Mouse (Mus musculus) urinary bladder, adult 18-20 months (tissue): ENCODE results near the gene Wfdc1.

Experiments used
- DNase-seq, 2 experiments: peaks; one replicate each; pipeline ENCODE4 v3.0.0; 2022; ENCODE audit warnings: low spot score in 2 of 2, mixed read lengths in 2 of 2

Wfdc1 gene

DNA sequence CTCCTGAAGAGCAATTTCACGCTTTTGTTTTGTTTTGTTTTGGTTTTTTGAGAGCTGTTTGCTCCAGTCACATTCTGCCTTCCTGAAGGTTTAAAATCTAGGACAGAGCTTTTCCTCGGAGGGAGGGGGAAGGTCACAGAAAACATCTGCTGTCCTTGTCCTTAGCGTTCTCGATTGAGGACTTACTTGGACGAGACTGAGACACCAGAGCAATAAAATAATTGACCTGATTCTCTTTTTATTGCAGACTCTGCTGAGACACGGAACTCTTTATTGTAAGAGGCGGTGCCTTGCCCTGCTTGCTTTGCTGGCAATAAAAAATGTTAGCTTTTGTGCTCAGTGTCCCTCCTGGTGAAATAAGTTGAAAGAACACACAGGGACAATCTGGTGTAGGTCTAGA lies 26.4 kb upstream of the Wfdc1 start:
- DNase-seq = no peak

DNA sequence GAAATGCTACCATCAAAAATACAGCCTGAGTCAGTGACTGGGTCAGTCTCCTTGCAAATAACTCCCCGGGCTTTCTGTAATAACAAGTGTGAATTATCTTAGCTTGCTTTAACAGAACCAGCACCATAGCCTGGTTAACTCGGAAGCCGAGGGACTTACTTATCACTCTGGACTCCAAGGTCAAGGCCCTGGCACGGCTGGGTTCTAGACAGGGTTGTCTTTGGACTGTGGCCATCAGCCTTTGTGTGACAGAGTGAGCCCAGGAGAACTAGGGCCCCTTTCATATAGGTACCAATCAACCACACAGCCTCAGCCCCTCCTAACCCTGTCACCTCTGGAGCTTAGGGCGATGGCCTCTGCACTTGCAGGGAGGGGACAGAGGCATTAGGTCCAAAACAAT lies 25.1 kb upstream of the Wfdc1 start:
- no peak for DNase-seq

DNA sequence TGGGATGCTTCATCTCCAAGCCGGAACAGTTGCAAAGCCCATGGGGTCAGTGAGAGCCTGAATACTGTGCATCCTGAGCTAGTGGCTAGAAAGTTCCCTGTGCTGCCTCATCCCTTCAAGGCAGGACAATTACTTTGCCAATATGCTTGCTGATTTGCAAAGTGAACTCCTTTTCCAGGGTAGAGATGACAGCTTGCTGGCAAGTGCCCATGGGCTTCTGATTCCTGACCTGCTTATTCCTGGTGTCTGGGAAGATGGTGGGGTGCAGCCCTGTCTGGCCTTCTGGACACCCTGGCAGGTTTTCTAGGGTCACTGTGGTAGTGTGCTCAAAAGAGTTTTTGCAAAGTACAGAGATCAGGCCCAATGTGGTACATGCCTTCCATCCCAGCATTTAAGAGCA lies 23.2 kb upstream of the Wfdc1 start:
- DNase-seq = no peak

DNA sequence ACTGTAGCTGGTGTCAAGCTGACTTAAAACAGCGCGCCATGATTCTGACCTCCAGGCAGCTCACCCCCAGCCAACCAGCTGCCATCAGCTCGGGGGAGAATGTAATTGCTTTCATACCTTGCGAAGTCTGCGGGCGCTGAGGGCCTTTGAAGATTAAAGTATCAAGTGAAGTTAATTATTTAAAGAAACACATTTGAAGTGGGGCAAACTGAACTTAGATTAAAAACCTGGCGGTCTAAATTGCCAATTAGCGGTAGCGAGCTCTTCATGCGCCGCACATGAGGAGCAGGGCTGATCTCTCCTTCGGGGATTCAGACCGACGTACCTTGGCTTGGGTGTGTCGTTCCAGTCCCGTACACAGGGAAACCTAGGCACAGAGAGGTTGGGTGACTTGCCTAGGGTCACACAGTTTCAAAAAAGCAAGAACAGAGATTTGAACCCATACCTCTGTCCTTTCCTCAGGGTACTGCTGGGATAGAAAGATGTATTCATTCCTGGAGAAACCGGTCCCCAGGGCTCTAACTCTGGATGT lies 21.7 kb upstream of the Wfdc1 start:
- no peak for DNase-seq

DNA sequence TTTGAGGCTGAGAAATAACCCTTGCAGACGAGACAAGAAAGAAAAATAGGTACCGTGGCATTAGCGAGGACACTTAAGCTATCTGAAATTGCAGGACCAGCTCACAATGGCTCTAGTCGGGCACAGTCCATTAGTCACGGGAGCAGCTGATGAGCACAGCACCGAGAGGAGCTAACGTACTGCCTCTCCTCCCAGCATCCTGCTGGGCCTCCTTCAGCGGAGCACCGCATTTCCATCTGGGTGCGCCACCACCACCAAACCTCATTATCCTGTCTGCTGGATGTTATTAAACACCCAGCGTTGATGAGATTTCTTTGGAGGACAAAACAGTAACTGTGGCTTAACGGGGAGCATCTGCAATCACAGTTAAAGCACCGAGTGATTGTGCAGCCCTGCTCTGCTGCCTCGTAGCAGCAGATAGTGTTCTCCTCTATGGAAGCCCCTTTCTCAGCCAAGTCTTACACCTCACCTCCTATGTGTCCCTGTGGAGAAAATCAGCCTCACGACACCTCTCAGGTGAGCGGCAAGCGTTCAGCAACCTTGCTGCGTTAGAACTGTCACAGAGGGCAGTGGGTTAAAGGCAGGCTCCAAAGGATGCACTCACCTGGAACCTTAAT lies 21.1 kb upstream of the Wfdc1 start:
- no peak for DNase-seq

DNA sequence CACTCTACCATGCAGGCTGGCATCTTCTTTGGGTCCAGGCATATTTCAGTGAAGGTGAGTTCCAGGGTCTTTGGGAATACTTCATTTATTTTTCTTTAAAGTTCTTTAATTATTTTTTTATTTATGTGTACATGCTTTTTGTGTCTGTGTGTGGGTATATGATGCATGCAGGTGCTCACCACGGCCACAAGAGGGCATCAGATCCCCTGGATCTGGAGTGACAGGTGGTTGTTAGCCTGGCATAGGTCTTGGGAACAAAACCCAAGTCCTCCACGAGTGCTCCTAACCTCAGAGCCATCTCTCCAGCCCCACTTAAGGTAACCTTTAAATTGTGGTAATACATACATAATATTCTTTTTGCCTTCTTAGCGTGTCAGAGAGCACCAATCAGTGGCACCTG lies 20.0 kb upstream of the Wfdc1 start:
- no peak for DNase-seq

DNA sequence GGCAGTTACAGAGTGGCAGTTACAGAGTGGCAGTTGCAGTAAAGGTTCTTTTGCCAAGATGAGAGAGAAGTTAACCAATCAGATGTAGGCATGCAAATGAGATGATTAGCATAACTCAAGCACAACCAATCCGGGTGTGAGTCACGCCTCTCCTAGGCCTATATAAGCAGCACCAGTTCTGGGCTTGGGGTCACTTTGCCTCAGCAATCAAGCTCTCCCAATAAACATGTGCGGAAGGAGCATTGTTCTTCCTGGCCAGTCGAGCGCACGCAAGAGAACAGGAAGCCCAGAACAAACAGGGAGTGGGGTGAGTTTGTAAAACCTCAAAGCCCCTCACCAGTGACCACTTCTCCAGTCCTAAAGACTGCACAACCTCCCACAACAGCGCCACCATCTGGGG lies 19.3 kb upstream of the Wfdc1 start:
- DNase-seq = no peak

DNA sequence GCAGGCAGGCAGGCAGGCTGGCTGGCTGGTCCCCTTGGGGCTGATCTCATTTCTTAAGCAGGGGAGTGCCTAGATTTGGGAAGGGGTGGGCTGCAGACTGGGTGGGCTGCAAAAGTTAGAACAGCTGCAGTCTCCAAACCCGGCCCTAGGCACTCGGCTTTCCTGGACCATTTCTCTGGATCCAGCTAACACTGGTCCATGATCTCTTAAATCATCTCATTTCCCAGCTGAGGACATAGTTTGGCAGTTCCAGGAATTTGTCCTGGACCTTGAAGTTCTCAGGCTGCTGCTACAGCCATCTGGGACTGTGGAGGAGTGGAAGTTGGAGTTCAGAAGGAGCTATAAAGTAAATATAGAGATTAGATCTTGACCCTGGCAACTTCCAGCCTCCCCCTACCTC lies 14.8 kb upstream of the Wfdc1 start:
- no peak for DNase-seq

DNA sequence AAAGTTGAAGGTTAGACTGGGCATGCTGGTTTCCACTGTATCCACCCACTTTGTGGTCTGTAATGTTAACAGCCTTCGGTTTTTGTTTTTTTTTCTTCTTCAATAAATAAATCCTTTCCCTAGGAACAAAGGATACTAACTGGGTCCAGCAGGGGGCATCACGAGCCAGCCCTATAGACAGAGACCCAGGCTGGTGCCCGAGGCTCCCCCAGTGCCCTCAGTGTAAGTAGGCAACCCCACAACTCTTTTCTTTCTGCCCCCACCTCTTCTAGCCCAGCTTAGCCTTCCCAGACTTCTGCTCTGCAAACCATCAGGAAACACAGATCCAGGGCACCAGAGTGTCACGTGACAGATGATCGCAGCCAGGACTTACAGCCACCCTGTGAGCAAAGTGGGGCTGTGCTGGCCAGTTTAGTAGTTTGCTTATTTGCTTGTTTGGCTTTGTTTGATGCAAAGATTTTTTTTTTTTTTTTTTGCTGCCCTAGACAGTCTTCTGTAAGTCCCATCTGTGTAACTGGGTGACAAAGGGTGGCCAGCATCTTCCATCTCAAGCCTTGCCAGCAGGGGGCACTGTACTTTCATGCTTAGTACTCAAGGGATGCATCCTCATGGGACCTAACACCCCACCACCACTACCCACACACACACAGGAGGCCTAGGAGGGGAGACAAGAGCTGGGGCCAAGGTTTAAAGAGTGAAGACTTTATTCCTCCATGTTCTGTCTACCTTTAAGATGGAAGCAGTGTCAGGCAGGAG lies 9.3 kb upstream of the Wfdc1 start:
- DNase-seq = no peak

DNA sequence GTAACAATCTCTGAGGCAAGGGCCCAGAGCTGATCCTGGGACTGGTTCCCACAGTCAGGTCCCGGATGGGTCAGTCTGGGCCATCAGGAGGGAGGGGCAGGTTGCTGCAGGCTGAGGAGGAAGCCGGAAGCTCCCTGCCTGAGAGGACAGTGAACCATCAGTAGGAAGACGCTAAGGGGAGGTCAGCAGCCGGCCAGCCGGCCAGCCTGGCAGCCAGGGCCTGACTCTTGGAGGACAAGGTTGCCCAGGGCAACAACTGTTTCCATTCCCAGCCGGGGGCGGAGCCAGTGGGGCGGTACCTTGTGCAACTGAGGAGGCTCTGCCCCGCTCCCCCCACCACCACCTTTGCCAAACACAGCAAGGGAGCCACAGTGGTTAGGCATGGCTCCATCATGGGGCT lies 5.1 kb upstream of the Wfdc1 start:
- DNase-seq = no peak

DNA sequence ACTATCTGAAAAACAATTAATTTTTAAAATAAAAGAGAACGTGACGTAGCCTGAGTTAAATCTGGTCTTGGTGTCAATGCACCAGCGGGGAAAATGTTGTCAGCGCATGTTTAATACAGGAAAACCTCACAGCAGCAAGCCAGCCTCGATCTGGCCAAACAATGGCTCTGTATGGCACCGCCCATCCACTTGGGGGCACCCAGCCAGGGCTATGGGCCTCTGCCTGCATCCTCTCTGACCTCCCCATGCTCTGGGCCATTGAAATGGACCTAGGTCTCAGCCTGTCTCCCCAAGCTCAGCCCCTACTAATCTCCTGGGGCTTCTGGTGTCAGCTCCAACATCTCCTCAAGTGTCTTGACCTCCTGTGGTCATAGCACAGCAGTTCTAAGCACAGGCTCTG lies 4.3 kb upstream of the Wfdc1 start:
- DNase-seq = no peak

DNA sequence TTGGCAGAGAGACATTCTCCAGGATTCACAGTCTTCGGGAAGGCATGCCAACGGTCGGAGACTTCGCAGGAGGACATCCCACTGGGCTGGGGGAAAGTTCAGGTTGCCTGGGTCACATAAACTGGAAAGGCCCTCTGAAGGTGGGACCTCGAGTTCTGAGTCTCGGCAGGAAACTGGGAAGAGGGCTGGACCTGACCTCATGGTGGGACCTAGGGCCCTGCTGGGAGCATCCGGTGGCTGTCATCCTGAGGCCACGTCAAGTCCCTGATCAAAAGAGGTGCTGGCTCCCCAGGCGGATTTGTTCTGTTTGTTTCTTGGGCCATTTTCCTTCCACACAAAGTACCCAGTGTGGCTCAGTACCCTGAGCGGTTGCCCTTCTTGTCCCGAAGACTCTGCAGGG lies 2.7 kb upstream of the Wfdc1 start:
- no peak for DNase-seq

DNA sequence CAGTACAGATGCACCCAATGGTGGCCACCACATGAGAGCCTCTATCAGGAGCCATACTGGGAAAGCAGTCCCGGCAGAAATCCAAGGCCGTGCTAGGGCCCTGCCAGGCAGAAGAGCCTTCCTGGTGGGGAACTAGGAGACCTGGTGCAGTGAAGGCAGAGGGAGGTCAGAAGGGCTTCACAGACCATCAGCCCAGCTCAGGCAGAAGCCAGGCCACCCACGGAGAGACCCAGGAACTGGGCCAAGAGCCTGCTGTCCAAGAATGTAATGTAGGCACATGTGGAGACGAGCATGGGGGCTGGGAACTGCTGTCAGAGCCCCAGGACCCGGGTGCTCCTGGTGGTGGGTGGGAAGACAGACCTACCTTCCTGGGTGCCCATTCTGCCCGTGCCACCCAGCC lies 895 bp upstream of the Wfdc1 start:
- no peak for DNase-seq

DNA sequence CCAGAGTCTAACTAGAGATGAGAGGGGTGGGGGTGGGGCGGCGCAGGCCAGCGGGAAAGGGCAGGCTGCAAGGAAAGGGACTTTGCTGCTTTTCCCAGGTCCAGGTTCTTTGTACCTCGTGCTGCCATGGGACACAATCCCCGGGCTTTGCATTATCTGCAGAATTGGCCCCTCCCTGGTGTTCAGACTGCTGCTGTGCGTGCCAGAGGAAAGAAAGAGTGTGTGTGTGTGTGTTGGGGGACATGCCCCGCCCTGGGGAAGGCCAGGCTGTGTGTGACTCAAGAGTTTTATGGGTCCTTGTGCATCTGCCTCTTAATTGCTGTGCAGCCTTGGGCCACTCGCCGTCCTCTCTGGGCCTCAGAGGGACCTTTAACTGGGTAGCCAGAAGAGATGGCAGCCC lies 2.3 kb downstream of the Wfdc1 start:
- DNase-seq = no peak

DNA sequence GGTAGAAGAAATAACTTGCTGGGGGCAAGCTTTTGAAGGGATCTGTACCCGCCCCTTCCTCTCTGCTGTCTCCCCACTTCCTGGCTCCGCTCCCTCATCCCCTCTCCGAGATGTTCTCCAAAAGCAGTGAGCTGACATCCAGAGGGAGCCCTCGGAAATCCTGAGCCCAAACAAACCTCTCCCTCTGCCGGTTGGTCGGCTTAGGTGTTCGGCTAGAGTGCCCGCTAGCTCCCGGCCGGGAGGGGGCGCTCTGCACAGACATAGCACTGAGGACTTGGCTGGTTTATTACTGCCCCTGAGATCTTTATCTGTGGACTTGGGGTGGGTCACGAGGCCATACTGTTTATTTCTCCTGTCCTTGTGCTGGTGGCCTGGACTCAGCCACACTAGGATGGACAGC lies 3.1 kb downstream of the Wfdc1 start:
- DNase-seq = no peak

DNA sequence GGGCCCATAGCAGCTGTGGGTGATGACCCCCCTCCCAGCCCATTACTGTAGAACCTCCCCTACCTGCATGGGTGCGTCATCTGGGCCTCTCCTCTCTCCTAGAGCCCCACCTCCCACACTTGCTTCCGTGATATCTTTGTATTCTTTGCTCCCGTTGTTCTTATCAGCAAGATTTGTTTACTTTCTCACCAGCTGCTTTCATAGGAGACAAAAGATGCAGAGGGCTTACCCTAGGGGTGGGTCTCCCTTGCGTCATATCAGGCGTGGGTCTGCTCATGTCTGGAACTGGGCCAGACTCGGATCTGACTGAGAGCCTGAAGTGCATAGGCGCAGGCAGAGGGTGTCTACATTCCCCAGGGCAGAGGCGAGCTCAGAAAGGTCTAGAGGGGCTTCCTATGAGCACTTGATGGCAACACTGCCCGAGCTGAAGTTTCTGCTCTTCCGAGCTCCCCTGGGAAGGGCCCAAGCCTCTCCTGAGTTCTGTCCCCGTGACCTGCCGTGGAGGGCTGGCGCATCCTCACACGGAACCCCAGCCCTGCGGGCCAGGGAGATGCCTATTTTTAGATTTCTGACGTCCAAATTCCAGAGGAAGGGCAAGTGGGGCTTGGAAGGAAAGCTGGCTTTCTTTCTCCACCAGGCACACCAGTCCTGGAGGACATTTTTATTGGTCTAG lies 4.4 kb downstream of the Wfdc1 start:
- DNase-seq = peak in 1 of 2 experiments; percentile 51

DNA sequence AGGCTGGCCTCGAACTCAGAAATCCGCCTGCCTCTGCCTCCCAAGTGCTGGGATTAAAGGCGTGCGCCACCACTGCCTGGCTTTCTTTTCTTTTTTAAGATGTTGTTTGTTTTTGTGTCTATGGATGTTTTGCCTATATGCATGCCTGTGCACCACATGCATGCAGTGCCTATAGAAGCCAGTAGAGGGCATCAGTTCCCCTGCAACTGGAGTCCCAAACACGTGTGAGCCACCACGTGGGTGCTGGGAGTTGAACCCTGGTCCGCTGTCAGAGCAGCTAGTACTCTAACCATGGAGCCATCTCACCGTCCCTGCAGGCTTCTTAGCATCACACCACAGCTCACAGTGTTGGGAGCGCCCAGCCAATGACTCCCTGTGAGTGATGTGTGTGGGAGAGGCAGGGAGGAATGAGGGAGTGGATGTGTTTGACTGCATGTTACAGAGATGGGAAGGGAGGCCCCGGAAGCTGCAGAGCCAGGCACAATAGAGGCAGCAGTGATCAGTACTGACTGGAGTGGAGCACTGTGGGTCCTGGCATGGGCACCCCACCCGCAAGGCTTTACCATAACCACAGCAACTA lies 7.9 kb downstream of the Wfdc1 start:
- no peak for DNase-seq

DNA sequence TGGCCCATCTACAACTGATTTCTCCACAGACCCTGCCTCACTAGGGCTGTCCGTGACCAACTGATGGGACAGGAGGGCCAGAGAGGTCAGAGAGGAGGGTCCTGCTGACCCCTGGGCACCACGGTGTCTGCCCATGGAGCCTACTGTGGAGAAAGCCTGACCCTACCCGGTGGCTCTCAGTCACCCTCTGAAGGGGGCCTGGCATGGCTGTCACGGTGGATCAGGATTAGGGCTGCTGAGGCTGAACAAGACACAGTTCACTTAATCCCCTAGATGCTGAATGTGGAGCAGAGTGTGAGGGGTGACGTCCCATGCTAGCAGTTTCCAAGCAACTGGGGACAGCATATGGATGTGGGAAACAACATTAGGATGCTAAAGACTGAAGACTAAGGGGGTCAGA lies 9.3 kb downstream of the Wfdc1 start:
- no peak for DNase-seq

DNA sequence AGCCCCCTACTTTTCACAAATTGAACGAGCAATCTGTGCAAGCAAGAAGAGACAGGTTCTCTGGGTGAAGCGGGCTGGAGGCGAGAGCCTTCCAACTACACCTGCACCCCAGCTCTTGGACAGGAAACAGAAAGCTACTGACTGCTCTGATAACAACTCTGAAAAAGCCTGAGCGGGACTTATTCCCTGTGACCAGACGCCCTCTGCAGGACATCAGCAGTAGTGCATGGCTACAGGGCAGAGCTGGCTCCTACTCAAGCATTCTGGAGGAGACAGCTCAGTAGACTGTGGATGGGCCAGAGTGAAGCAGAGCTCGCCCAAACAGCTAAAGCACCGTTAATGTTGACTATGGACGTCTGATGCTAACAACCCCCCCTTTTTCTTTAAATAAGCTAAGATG lies 10.2 kb downstream of the Wfdc1 start:
- peak; percentile 81 to 84 for DNase-seq

DNA sequence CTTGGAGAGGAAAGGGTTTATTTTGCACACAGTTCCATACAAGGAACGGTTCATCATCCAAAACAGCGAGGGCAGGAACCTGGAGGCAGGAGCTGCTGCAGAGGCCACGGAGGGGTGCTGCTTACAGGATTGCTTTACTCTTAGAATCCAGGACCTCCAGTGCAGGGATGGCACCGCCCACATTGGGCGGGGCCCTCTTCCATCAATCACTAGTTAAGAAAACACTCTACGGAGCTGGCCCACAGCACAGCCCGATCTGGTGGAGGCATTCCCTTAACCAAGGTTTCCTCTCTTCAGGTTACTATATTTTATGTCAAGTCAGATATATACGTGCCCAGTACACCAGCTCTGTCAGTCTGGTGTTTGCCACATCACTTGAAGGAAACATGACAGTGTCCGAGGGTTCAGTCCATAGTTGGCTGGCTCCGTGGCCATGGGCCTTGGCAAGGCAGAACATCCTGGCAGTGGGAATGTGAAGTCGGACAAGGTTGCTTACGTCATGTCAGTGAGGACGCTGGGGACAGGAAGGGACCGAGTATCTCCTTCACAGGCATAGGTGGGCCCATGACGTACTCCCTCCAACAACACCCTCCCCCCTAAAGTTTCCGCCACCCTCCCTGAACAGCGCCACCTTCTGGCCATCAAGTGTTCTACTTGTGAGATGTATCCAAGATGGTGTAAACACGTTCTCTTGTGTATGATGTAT lies 12.1 kb downstream of the Wfdc1 start:
- DNase-seq = no peak

DNA sequence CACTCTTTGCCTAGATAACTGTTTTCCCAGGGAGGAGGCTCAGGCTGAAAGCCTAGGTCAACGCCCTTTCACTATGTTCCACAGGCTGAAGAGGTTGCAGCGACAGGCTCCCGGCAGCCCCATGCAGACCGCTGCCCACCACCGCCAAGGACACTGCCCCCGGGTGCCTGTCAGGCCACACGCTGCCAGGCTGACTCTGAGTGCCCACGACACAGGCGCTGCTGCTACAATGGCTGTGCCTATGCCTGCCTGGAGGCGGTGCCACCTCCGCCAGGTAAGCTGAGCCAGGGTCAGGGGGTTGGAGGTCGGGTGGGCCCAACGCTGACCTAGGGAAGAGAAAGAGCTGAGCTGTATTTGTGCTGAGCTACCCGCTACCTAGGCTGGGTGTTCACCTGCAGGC lies 13.0 kb downstream of the Wfdc1 start:
- no peak for DNase-seq

DNA sequence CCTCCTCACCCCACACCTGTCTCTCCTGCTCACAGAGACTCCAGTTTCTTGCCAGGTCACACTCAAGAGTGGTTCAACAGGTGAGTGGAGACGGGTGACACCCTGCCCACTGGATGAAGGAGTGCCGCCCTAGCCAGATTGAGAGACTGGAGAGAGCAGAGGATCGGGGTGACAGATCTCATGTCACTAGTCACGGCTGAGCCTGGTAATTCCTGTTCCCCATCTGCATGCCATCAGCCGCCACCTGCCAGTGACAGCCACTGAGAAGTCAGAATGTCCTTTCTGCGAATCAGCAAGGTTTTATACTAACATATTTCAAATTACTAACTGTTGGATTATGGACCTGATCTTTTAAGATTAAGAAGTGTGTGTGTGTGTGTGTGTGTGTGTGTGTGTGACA lies 24.4 kb downstream of the Wfdc1 start:
- DNase-seq = no peak
